Mouse (Mus musculus): Measurements from ENCODE around the gene Ppp1r9b.

GRCm38 (mm10) chr11:94976199-94976598 is 14.6 kb upstream of the Ppp1r9b start, which contains the start of gene Sgca:
- no peak for TF ChIP-seq CTCF (IDR thresholded peaks at IDR 0.05; ENCODE audit: borderline replicate concordance, insufficient read depth, low read length)
- no peak for TF ChIP-seq POLR2A (IDR thresholded peaks at IDR 0.05; ENCODE audit: low read depth, low read length)

All from embryonic fibroblast, embryonic 13.5 days (primary cell).